Mouse (Mus musculus): Measurements from ENCODE around the gene Mrpl33. TPM values are rescaled to one million over a fixed set of nuclear protein-coding genes. Genes with fewer than 3 reads are reported as not detected.
"Not testable (repeated sequence)": the region's sequence is repeated elsewhere in the genome, so short reads cannot be mapped to it uniquely, and the experiment has no call there.

Mrpl33 gene
- polyA plus RNA-seq, 1 experiment from 2014 or later: 300 TPM

GRCm38 (mm10) chr5:31620326-31620725 is 23.6 kb downstream of the Mrpl33 start:
- H3K9ac ChIP-seq (ENCODE audit: low read depth, low read length): no peak overlapping the region
- DNase-seq (ENCODE audit: low spot score) (no peak), ATAC-seq (replicated peaks; ENCODE audit: low FRiP score) (no peak)
- WGBS: 95% methylated on average over 3 of the region's 3 CpGs
- H3K4me1 ChIP-seq (replicated peaks; ENCODE audit: control insufficient read depth, insufficient read depth, low read length): 0 out of 2 replicates have a peak, but pooled peaks cover 3% of the 10 kb centered on the region
- H3K27ac ChIP-seq (ENCODE audit: low read depth, low read length): no peak overlapping the region
- no peaks in the 10 kb centered on the region for H3K27me3 ChIP-seq (replicated peaks; ENCODE audit: control insufficient read depth, insufficient read depth, low read length)
- H3K4me2 ChIP-seq: no peak overlapping the region
- H3K9me3 ChIP-seq (ENCODE audit: control insufficient read depth, low read length): no peaks in the 10 kb centered on the region
- H3K36me3 ChIP-seq (ENCODE audit: control insufficient read depth, insufficient read depth, low read length): peaks cover 17% of the 10 kb centered on the region
- no peak overlapping the region for H3K4me3 ChIP-seq (ENCODE audit: low read depth, low read length)

DNA sequence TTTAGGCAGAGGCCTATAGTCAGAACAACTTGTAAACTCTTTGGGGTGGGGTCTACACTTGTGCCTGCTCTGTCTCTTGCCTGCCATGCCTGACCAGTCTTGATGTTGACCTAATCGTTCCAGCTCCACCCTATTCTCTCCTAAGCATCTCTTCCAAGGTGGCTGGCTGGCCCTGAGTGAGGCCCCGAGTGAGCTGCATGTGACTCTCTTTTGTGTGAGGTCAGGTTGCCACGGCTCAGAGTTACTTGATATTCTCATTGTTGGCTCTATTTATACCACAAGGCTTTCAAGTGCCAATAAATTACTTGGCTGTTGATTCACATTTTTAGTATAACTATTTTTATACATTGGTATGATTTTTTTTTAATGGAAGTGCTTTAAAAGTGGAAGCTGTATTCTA is 30.4 kb downstream of the Mrpl33 start:
- ATAC-seq (replicated peaks; ENCODE audit: low FRiP score): no peak
- WGBS: 66% methylated on average over 3 of the region's 3 CpGs
- H3K9me3 ChIP-seq (ENCODE audit: control insufficient read depth, low read length): no peaks in the 10 kb centered on the region
- H3K4me2 ChIP-seq: no peak overlapping the region
- no peak for DNase-seq (ENCODE audit: low spot score)
- H3K27ac ChIP-seq (ENCODE audit: low read depth, low read length): no peak overlapping the region
- H3K27me3 ChIP-seq (replicated peaks; ENCODE audit: control insufficient read depth, insufficient read depth, low read length): no peaks in the 10 kb centered on the region
- no peak overlapping the region for H3K9ac ChIP-seq (ENCODE audit: low read depth, low read length)
- no peaks in the 10 kb centered on the region; the same call in 1 of the 2 replicates for H3K36me3 ChIP-seq (ENCODE audit: control insufficient read depth, insufficient read depth, low read length)
- no peaks in the 10 kb centered on the region for H3K4me1 ChIP-seq (replicated peaks; ENCODE audit: control insufficient read depth, insufficient read depth, low read length)
- no peak overlapping the region for H3K4me3 ChIP-seq (ENCODE audit: low read depth, low read length)

DNA sequence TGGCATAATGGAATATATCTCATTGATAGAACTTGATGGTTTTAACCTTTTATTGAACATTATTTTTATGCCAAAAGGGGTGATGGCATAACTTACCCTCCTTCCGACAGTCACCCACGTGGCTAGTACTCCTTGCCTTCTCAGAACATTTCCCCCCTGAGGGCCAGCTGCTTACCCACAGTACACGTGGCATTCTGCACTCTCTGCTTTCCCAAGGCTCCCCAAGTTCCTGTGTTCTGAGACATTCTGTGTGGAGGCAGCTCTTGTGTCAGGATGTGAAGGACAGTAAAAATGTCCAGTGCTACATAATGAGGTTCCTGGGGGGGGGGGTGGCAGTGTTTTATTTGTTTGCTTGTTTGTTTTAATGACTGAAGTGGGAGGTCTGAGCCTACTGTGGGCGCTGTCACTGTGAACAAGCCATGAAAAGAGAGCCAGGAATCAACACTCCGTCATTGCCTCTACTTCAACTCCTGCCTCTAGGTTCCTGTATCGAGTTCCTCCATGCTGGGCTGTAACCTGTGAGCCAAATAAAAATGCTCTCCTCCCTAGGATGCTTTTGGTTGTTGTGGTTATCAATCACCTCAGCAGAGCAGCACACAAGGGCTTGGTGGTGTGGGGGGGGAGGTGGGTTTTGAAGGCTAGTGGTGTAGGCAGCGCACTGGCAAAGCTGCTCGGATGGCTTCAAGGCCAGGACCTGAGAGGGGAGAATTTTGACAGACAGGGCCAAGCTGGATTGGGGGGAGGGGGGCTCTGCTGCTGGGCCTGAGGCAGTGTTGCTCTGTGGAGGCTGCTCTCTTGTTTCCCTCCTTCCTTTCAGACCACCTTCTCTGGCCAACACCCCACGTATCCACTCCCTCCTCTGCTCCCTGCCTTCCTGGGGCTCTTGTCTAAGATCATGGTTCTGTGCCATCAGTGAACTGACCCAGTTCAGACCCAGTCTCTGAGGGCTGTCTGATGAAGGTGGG is 31.1 kb downstream of the Mrpl33 start:
- Histone ChIP-seq H3K9ac (ENCODE audit: low read depth, low read length) (no peak overlapping the region), H3K4me3 (ENCODE audit: low read depth, low read length) (no peak overlapping the region), H3K36me3 (ENCODE audit: control insufficient read depth, insufficient read depth, low read length) (no peaks in the 10 kb centered on the region), H3K9me3 (ENCODE audit: control insufficient read depth, low read length) (no peaks in the 10 kb centered on the region), H3K4me2 (no peak overlapping the region), H3K27me3 (replicated peaks; ENCODE audit: control insufficient read depth, insufficient read depth, low read length) (no peaks in the 10 kb centered on the region), H3K27ac (ENCODE audit: low read depth, low read length) (no peak overlapping the region), H3K4me1 (replicated peaks; ENCODE audit: control insufficient read depth, insufficient read depth, low read length) (no peaks in the 10 kb centered on the region)
- DNase-seq (ENCODE audit: low spot score) (no peak), ATAC-seq (replicated peaks; ENCODE audit: low FRiP score) (no peak)
- 74% methylated on average over 9 of the region's 9 CpGs for WGBS

DNA sequence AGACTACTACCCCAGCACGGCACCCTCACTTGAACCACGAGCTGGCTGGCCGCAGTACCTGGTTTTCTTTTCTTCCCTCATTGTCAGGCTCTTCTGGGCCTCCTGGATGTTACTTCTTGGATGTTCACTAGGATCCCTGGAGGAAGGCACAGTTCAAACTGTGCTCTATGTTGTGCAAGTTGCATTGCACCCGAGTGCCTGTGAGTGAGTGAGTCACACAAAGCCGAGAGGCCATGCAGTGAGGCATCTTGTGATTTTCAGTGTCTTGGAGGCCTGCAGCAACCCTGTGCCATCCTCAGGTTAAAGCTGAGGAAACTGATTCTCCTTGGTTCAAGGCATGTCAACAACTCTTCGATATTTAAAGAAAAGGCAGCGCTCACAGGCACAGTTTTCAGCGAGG is 31.8 kb downstream of the Mrpl33 start:
- 83% methylated on average over 8 of the region's 8 CpGs for WGBS
- Histone ChIP-seq H3K27me3 (replicated peaks; ENCODE audit: control insufficient read depth, insufficient read depth, low read length) (no peaks in the 10 kb centered on the region), H3K4me2 (no peak overlapping the region), H3K9ac (ENCODE audit: low read depth, low read length) (no peak overlapping the region), H3K36me3 (ENCODE audit: control insufficient read depth, insufficient read depth, low read length) (no peaks in the 10 kb centered on the region), H3K27ac (ENCODE audit: low read depth, low read length) (no peak overlapping the region), H3K9me3 (ENCODE audit: control insufficient read depth, low read length) (no peaks in the 10 kb centered on the region), H3K4me1 (replicated peaks; ENCODE audit: control insufficient read depth, insufficient read depth, low read length) (no peaks in the 10 kb centered on the region), H3K4me3 (ENCODE audit: low read depth, low read length) (no peak overlapping the region)
- ATAC-seq (replicated peaks; ENCODE audit: low FRiP score) (no peak), DNase-seq (ENCODE audit: low spot score) (no peak)

DNA sequence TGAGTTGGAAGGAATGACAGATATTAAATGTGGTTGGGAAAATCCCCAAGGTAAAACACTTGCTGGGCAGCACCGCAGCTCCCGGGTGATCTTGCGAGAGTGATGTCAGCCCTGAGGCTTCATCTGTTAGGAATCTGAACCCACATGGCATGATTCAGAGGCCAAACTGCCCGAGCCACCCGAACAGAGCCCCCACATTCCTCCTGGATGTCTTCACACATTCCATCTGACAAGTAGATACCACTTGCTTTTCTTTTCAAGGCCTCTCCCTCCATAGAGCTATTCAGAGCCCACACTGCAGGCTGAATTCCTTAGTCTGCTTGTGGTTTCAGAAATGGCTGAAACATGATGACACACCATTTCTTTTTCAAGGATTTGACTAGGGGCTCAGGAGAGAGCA is 33.3 kb downstream of the Mrpl33 start:
- H3K27me3 ChIP-seq (replicated peaks; ENCODE audit: control insufficient read depth, insufficient read depth, low read length): no peaks in the 10 kb centered on the region
- no peak overlapping the region for H3K9ac ChIP-seq (ENCODE audit: low read depth, low read length)
- no peaks in the 10 kb centered on the region for H3K9me3 ChIP-seq (ENCODE audit: control insufficient read depth, low read length)
- H3K4me2 ChIP-seq: no peak overlapping the region
- no peaks in the 10 kb centered on the region for H3K36me3 ChIP-seq (ENCODE audit: control insufficient read depth, insufficient read depth, low read length)
- no peak for ATAC-seq (replicated peaks; ENCODE audit: low FRiP score)
- no peak overlapping the region for H3K4me3 ChIP-seq (ENCODE audit: low read depth, low read length)
- H3K4me1 ChIP-seq (replicated peaks; ENCODE audit: control insufficient read depth, insufficient read depth, low read length): no peaks in the 10 kb centered on the region
- no peak overlapping the region for H3K27ac ChIP-seq (ENCODE audit: low read depth, low read length)
- DNase-seq (ENCODE audit: low spot score): no peak
- 57% methylated on average over 5 of the region's 5 CpGs for WGBS

DNA sequence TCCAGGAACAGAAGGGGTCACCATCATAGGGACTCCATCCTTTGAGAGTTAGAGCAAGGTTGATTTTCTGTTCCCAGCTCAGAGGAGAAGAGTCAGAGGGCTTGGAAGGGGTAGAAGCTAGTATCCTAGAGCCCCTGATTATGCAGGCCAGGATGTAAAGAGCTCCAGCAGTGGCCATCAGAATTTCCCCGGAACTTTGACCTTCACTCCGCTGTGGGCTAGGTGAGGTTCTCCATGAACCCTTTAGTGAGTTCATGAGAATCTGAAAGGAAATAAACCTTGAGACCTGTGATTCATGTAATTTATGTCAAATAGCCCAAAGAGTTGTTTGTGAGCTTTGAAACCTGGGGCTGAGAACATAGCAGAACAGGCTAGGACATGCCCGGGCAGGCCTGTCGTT is 34.4 kb downstream of the Mrpl33 start:
- H3K27me3 ChIP-seq (replicated peaks; ENCODE audit: control insufficient read depth, insufficient read depth, low read length); H3K36me3 ChIP-seq (ENCODE audit: control insufficient read depth, insufficient read depth, low read length); H3K27ac ChIP-seq (ENCODE audit: low read depth, low read length); H3K4me2 ChIP-seq; H3K9me3 ChIP-seq (ENCODE audit: control insufficient read depth, low read length); ATAC-seq (replicated peaks; ENCODE audit: low FRiP score); H3K9ac ChIP-seq (ENCODE audit: low read depth, low read length); DNase-seq (ENCODE audit: low spot score); H3K4me1 ChIP-seq (replicated peaks; ENCODE audit: control insufficient read depth, insufficient read depth, low read length); H3K4me3 ChIP-seq (ENCODE audit: low read depth, low read length): not testable (repeated sequence)
- WGBS: 96% methylated on average over 4 of the region's 4 CpGs

DNA sequence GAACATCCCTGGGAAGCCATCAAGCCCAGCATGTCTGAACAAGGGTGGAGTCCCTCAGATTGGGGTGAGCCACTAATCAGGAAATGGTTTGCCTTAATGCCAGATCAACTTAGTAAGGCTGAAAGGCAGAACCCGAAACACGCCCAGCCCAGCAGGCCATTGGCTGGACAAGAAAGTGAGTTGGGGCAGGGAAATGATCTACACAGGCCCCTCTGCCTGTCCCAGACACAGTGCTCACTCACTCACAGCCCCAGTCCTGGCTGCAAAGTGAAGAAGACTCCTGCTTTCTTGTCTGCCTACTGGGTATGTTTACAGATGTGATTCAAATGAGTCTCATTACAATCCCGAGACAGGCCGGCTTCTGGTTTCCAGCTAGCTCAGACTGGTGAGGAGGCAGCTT is 37.4 kb downstream of the Mrpl33 start:
- no peak for ATAC-seq (replicated peaks; ENCODE audit: low FRiP score)
- Histone ChIP-seq H3K27me3 (replicated peaks; ENCODE audit: control insufficient read depth, insufficient read depth, low read length) (no peaks in the 10 kb centered on the region), H3K27ac (ENCODE audit: low read depth, low read length) (no peak overlapping the region), H3K4me3 (ENCODE audit: low read depth, low read length) (no peak overlapping the region), H3K36me3 (ENCODE audit: control insufficient read depth, insufficient read depth, low read length) (no peaks in the 10 kb centered on the region), H3K4me1 (replicated peaks; ENCODE audit: control insufficient read depth, insufficient read depth, low read length) (peaks cover 4% of the 10 kb centered on the region; the same call in 1 of the 2 replicates), H3K4me2 (no peak overlapping the region), H3K9ac (ENCODE audit: low read depth, low read length) (no peak overlapping the region), H3K9me3 (ENCODE audit: control insufficient read depth, low read length) (no peaks in the 10 kb centered on the region)
- WGBS: 75% methylated on average over 4 of the region's 4 CpGs
- no peak for DNase-seq (ENCODE audit: low spot score)

GRCm38 (mm10) chr5:31634679-31635078 is 37.9 kb downstream of the Mrpl33 start:
- H3K4me3 ChIP-seq (ENCODE audit: low read depth, low read length): no peak overlapping the region
- 80% methylated on average over 5 of the region's 5 CpGs for WGBS
- DNase-seq (ENCODE audit: low spot score) (no peak), ATAC-seq (replicated peaks; ENCODE audit: low FRiP score) (no peak)
- H3K9ac ChIP-seq (ENCODE audit: low read depth, low read length): no peak overlapping the region
- no peaks in the 10 kb centered on the region for H3K36me3 ChIP-seq (ENCODE audit: control insufficient read depth, insufficient read depth, low read length)
- H3K9me3 ChIP-seq (ENCODE audit: control insufficient read depth, low read length): no peaks in the 10 kb centered on the region
- H3K27me3 ChIP-seq (replicated peaks; ENCODE audit: control insufficient read depth, insufficient read depth, low read length): no peaks in the 10 kb centered on the region
- H3K27ac ChIP-seq (ENCODE audit: low read depth, low read length): no peak overlapping the region
- peaks cover 4% of the 10 kb centered on the region; the same call in 1 of the 2 replicates for H3K4me1 ChIP-seq (replicated peaks; ENCODE audit: control insufficient read depth, insufficient read depth, low read length)
- no peak overlapping the region for H3K4me2 ChIP-seq
